Mouse (Mus musculus): ENCODE measurements around the gene Gm20422.

DNA sequence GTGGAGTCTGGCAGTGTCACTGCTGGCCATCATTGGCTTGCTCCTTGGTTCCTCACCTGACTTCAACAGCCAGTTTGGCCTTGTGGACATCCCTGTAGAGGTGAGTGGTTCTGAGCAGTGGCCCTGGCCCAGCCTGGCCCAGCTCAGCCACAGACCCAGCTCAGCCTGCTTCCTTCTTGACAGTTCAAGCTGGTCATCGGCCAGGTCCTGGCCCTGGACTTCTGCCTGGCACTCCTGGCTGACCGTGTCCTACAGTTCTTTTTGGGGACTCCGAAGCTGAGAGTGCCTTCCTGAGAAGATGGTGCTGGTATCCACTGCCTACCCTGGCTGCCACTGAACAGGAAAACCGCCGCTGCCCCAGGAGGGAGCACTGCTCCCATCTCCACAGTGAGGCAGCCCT, 32.5 kb upstream of the Gm20422 start:
- TF ChIP-seq POLR2A (IDR thresholded peaks at IDR 0.05; ENCODE audit: insufficient read depth, low read depth, low read length): no peak
- no peak for TF ChIP-seq CTCF (IDR thresholded peaks at IDR 0.05)
